Mouse (Mus musculus) midbrain, postnatal 0 days (tissue): ENCODE data around the gene Glra1. TPM values are rescaled to one million over a fixed set of nuclear protein-coding genes. Genes with fewer than 3 reads are reported as not detected.
"Not testable (repeated sequence)": the region's sequence is repeated elsewhere in the genome, so short reads cannot be mapped to it uniquely, and the experiment has no call there.

Source experiments
- ATAC-seq: fragments of 200-750 bp; cut with Nextera tagmentation; 2 replicates; pipeline ENCODE4 v1.8.0; 2017; ENCODE audit warnings: moderate number of reproducible peaks, mild to moderate bottlenecking, moderate TSS enrichment, moderate library complexity; ENCODE audit not compliant: low FRiP score
- DNase-seq: peaks from one replicate; pipeline ENCODE4 v3.0.0-alpha.2; 2015; ENCODE audit warnings: low spot score
- H3K27ac ChIP-seq: fragments of 300-500 bp; sonication (generic); 2 replicates; pipeline ENCODE4 v1.5.1; 2014; ENCODE audit warnings: low read depth, mild to moderate bottlenecking, low read length, mixed read lengths
- H3K27me3 ChIP-seq: fragments of 300-500 bp; sonication (generic); 2 replicates; pipeline ENCODE4 v1.6.1; 2014; ENCODE audit warnings: low read length, control low read depth, mixed read lengths; ENCODE audit not compliant: insufficient read depth
- H3K36me3 ChIP-seq: fragments of 300-500 bp; sonication (generic); 2 replicates; pipeline ENCODE4 v1.6.1; 2014; ENCODE audit warnings: low read length, control low read depth, mixed read lengths; ENCODE audit not compliant: insufficient read depth
- H3K4me1 ChIP-seq: fragments of 300-500 bp; sonication (generic); 2 replicates; pipeline ENCODE4 v1.6.1; 2014; ENCODE audit warnings: mild to moderate bottlenecking, control low read depth, antibody characterized with exemption, low read length, mixed read lengths; ENCODE audit not compliant: insufficient read depth
- H3K4me2 ChIP-seq: fragments of 300-500 bp; sonication (generic); 2 replicates; pipeline ENCODE4 v1.6.1; 2014; ENCODE audit warnings: low read depth, mild to moderate bottlenecking, low read length, mixed read lengths; ENCODE audit not compliant: poor library complexity, severe bottlenecking
- H3K4me3 ChIP-seq: fragments of 300-500 bp; sonication (generic); 2 replicates; pipeline ENCODE4 v1.5.1; 2014; ENCODE audit warnings: low read depth, mild to moderate bottlenecking, low read length, moderate library complexity
- H3K9ac ChIP-seq: fragments of 300-500 bp; sonication (generic); replicated peaks from 2 replicates; pipeline ENCODE4 v1.6.1; 2014; ENCODE audit warnings: mild to moderate bottlenecking, low read length, moderate library complexity, mixed read lengths; ENCODE audit not compliant: poor library complexity, severe bottlenecking
- H3K9me3 ChIP-seq: fragments of 300-500 bp; sonication (generic); 2 replicates; pipeline ENCODE4 v1.6.1; 2016; ENCODE audit warnings: low read length, control low read depth
- CTCF ChIP-seq: IDR thresholded peaks from 2 replicates; pipeline ENCODE4 v1.5.1; 2016; ENCODE audit warnings: antibody characterized with exemption, mild to moderate bottlenecking
- WGBS: fragments of 180-500 bp; shearing (Covaris S2); extraction: QIAGEN DNeasy Blood & Tissue Kit; methylation state at CpG from one replicate; pipeline ENCODE4 v1.1.7; 2014; 5-methylcytosine and 5-hydroxymethylcytosine counted together
- polyA plus RNA-seq: library from polyadenylated mRNA; unstranded; fragments of >200 nt; fragmentation: Nextera tagmentation; extraction: Ambion mirVana; gene quantifications from 2 replicates; pipeline ENCODE4 v1.2.1, GENCODE M21; 2015
- total RNA-seq: library from RNA; depleted of rRNA; stranded (reverse); fragments of >200 nt; gene quantifications from 2 replicates; pipeline ENCODE4 v1.2.3, GENCODE M21; 2014; rRNA removed

Glra1 gene
- total RNA-seq (1.9 and 4.4 TPM in 2 replicates), polyA plus RNA-seq (0.43 and 0.47 TPM in 2 replicates)

GRCm38 (mm10) chr11:55607808-55608523 is at the start of gene Glra1:
Gene Glra1 (minus strand): TSS chr11:55608198.
- Histone ChIP-seq H3K9ac (peak within 1 kb of the TSS; percentile 50), H3K27me3 (peaks cover 14% of the 10 kb centered on the region; the same call in 1 of the 2 replicates), H3K36me3 (no peaks in the 10 kb centered on the region), H3K4me2 (peak within 1 kb of the TSS; percentile 90), H3K4me1 (0 out of 2 replicates have a peak, but pooled peaks cover 3% of the 10 kb centered on the region), H3K9me3 (no peaks in the 10 kb centered on the region), H3K4me3 (peak within 1 kb of the TSS; percentile 50), H3K27ac (no peak within 1 kb of the TSS)
- ATAC-seq (no peak), DNase-seq (peak; percentile 70)
- no peak for TF ChIP-seq CTCF
- under 1% methylated on average over 36 of the region's 36 CpGs for WGBS

GRCm38 (mm10) chr11:55636961-55637360 is 29.0 kb upstream of the Glra1 start:
- no peak overlapping the region for H3K4me3 ChIP-seq
- H3K4me2 ChIP-seq, result no peak overlapping the region
- no peak for ATAC-seq
- no peaks in the 10 kb centered on the region for H3K9me3 ChIP-seq
- H3K36me3 ChIP-seq, result no peaks in the 10 kb centered on the region
- 69% methylated on average over 4 of the region's 4 CpGs for WGBS
- no peak overlapping the region for H3K9ac ChIP-seq
- no peaks in the 10 kb centered on the region for H3K27me3 ChIP-seq
- H3K27ac ChIP-seq, result no peak overlapping the region
- H3K4me1 ChIP-seq, result no peaks in the 10 kb centered on the region
- DNase-seq, result peak; percentile 42
- TF ChIP-seq CTCF, result no peak

GRCm38 (mm10) chr11:55633901-55634300 is 25.9 kb upstream of the Glra1 start:
- no peaks in the 10 kb centered on the region for H3K36me3 ChIP-seq
- no peak overlapping the region for H3K27ac ChIP-seq
- DNase-seq (peak; percentile 33), ATAC-seq (no peak)
- no peaks in the 10 kb centered on the region for H3K9me3 ChIP-seq
- H3K4me3 ChIP-seq, result no peak overlapping the region
- TF ChIP-seq CTCF, result no peak
- H3K9ac ChIP-seq, result no peak overlapping the region
- H3K4me1 ChIP-seq, result no peaks in the 10 kb centered on the region
- H3K27me3 ChIP-seq, result no peaks in the 10 kb centered on the region
- H3K4me2 ChIP-seq, result no peak overlapping the region

- not testable (repeated sequence) for H3K9me3 ChIP-seq, DNase-seq, H3K27me3 ChIP-seq, H3K4me1 ChIP-seq, H3K27ac ChIP-seq, H3K4me2 ChIP-seq, H3K9ac ChIP-seq, ATAC-seq, H3K4me3 ChIP-seq, H3K36me3 ChIP-seq
- WGBS, result 72% methylated on average over 8 of the region's 8 CpGs
Measured at GRCm38 (mm10) chr11:55614631-55615030, 6.6 kb upstream of the Glra1 start.

GRCm38 (mm10) chr11:55608524-55608920 is 524 bp upstream of the Glra1 start:
- ATAC-seq (peak; percentile 44; the same call in 1 of the 2 replicates), DNase-seq (peak; percentile 86)
- no peaks in the 10 kb centered on the region for H3K9me3 ChIP-seq
- H3K9ac ChIP-seq, result no peak overlapping the region
- peak overlapping the region; percentile 50 for H3K4me3 ChIP-seq
- peak overlapping the region; percentile 90 for H3K4me2 ChIP-seq
- H3K27ac ChIP-seq, result no peak overlapping the region
- peaks cover 12% of the 10 kb centered on the region; the same call in 1 of the 2 replicates for H3K27me3 ChIP-seq
- H3K36me3 ChIP-seq, result no peaks in the 10 kb centered on the region
- under 1% methylated on average over 12 of the region's 12 CpGs for WGBS
- 0 out of 2 replicates have a peak, but pooled peaks cover 3% of the 10 kb centered on the region for H3K4me1 ChIP-seq
- TF ChIP-seq CTCF, result no peak

- no peak overlapping the region for H3K27ac ChIP-seq
- peak overlapping the region; percentile 50 for H3K9ac ChIP-seq
- peak overlapping the region; percentile 90 for H3K4me2 ChIP-seq
- 2% methylated on average over 26 of the region's 26 CpGs for WGBS
- H3K36me3 ChIP-seq, result no peaks in the 10 kb centered on the region
- H3K9me3 ChIP-seq, result no peaks in the 10 kb centered on the region
- H3K27me3 ChIP-seq, result peaks cover 14% of the 10 kb centered on the region; the same call in 1 of the 2 replicates
- peak overlapping the region; percentile 50 for H3K4me3 ChIP-seq
- 0 out of 2 replicates have a peak, but pooled peaks cover 3% of the 10 kb centered on the region for H3K4me1 ChIP-seq
- peak; percentile 58; the same call in 1 of the 2 replicates for ATAC-seq
- DNase-seq, result peak; percentile 74
- peak; percentile 75 for TF ChIP-seq CTCF
Measured at GRCm38 (mm10) chr11:55607066-55607807, 761 bp downstream of the Glra1 start.
